Mouse (Mus musculus) ES-Bruce4 (cell line): ENCODE results near the gene Hcfc1.

Experiments used
- CTCF ChIP-seq: IDR thresholded peaks from one replicate; pipeline ENCODE4 v1.8.1; 2011; ENCODE audit warnings: low read depth, low read length
- EP300 ChIP-seq: IDR thresholded peaks from 2 replicates; pipeline ENCODE4 v1.6.1; 2011; ENCODE audit warnings: low read depth, low read length; ENCODE audit not compliant: insufficient read depth
- POLR2A ChIP-seq: IDR thresholded peaks from one replicate; pipeline ENCODE4 v1.8.1; 2011; ENCODE audit warnings: low read length; ENCODE audit not compliant: insufficient read depth

GRCm38 (mm10) chrX:73969729-73970128 is 3.6 kb upstream of the Hcfc1 start:
- TF ChIP-seq EP300 (no peak), CTCF (no peak), POLR2A (no peak)
